In the genomic region with DNA sequence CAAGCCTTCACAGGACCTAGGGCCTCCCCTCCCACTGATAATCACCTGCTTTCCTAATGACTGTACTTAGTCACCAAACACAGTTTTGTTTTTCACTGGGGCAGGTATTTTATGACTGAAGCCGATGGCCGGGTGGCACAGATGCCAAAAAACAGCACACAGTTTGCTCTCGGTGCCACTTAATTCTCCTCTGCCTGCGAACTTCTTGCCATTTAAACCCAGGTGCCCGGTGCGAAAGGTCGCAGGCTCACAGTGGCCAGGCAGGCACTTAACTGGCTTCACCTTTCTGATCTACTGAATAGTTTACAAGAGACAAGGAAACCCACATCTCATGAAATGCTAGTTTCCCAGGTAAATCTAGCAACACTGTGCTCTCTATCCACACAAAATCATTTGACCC, we compare ENCODE assay signal across 21 mouse cellular contexts.
"Had no signal": no experiment of that assay in that cellular context is flagged by ENCODE, and none has a peak within 500 bp of the region (broad histone marks: within the 10 kb centered on the region; RNA-seq: fewer than 3 reads in every experiment).

No protein-coding gene starts in this region.

- H3K27ac ChIP-seq: heart, adult 2 months; heart, embryonic 10.5 days; hindbrain, embryonic 10.5 days; hindbrain, embryonic 12.5 days; hindbrain, embryonic 14.5 days; kidney, postnatal 0 days; limb, embryonic 13.5 days; limb, embryonic 15.5 days; liver, embryonic 12.5 days; liver, embryonic 14.5 days had no signal

- DNase-seq: gastrocnemius, postnatal 10 days; gastrocnemius, postnatal 25 days; heart, adult 2 months; heart, postnatal 10 days; heart, postnatal 4 days; layer of hippocampus, adult 9-11 months; layer of hippocampus, postnatal 36 days; left cerebral cortex, postnatal 4 days; lung, adult 18-20 months had no signal

- H3K9me3 ChIP-seq: heart, embryonic 10.5 days; heart, embryonic 12.5 days; hindbrain, embryonic 10.5 days; hindbrain, embryonic 12.5 days; limb, embryonic 13.5 days; limb, embryonic 15.5 days; liver, embryonic 12.5 days had no signal

- H3K4me3 ChIP-seq: heart, adult 2 months; heart, embryonic 10.5 days; heart, embryonic 12.5 days; hindbrain, embryonic 10.5 days; hindbrain, embryonic 12.5 days; limb, embryonic 13.5 days; limb, embryonic 15.5 days; liver, embryonic 12.5 days had no signal

- H3K9ac ChIP-seq: heart, embryonic 12.5 days; hindbrain, embryonic 12.5 days; hindbrain, embryonic 14.5 days; limb, embryonic 13.5 days; limb, embryonic 15.5 days; liver, embryonic 12.5 days; liver, embryonic 14.5 days had no signal

- H3K4me2 ChIP-seq: heart, embryonic 12.5 days; hindbrain, embryonic 12.5 days; hindbrain, embryonic 14.5 days; limb, embryonic 13.5 days; limb, embryonic 15.5 days; liver, embryonic 12.5 days had no signal

- H3K27me3 ChIP-seq: hindbrain, embryonic 12.5 days; limb, embryonic 13.5 days; limb, embryonic 15.5 days had no signal

- H3K4me1 ChIP-seq: heart, embryonic 10.5 days; heart, embryonic 12.5 days; limb, embryonic 13.5 days; limb, embryonic 15.5 days; liver, embryonic 12.5 days had no signal

- H3K36me3 ChIP-seq: heart, embryonic 10.5 days; heart, embryonic 12.5 days; hindbrain, embryonic 10.5 days; hindbrain, embryonic 12.5 days; limb, embryonic 13.5 days; limb, embryonic 15.5 days; liver, embryonic 12.5 days had no signal

- ATAC-seq: hindbrain, embryonic 16.5 days; intestine, embryonic 16.5 days; liver, embryonic 12.5 days had no signal
